16 mouse cellular contexts compared by ENCODE assay signal in genomic region chr16:20371731-20372130, GRCm38 (mm10). TPM values are rescaled to one million over a fixed set of nuclear protein-coding genes. Genes with fewer than 3 reads are reported as not detected.
DNase-seq lines count a peak whose midpoint lies in the region; ATAC-seq and TF ChIP-seq lines count a peak whose summit lies in the region.
"Had no signal": no experiment of that assay in that cellular context is flagged by ENCODE, and none has a peak within 500 bp of the region (broad histone marks: within the 10 kb centered on the region; RNA-seq: fewer than 3 reads in every experiment).

No protein-coding gene starts in this region.

- no peaks in the 10 kb centered on the region for H3K4me1 ChIP-seq in cerebellum, adult 2 months (ENCODE audit: control insufficient read depth, insufficient read depth, low read length)
- H3K4me1 ChIP-seq: hindbrain, embryonic 13.5 days; neural tube, embryonic 15.5 days had no signal

- TF ChIP-seq CTCF in cerebellum, adult 2 months (IDR thresholded peaks at IDR 0.05; ENCODE audit: borderline replicate concordance, insufficient read depth, low read depth, low read length) = no peak

- no peaks in the 10 kb centered on the region for H3K27me3 ChIP-seq in cerebellum, adult 2 months (ENCODE audit: control insufficient read depth, insufficient read depth, low read length)
- H3K27me3 ChIP-seq: hindbrain, embryonic 13.5 days; neural tube, embryonic 15.5 days had no signal

- WGBS in cerebellum, adult 2 months = 86% methylated on average over 4 of the region's 4 CpGs

- no peak overlapping the region for H3K27ac ChIP-seq in cerebellum, adult 2 months (ENCODE audit: insufficient read depth, low read length)
- H3K27ac ChIP-seq: hindbrain, embryonic 13.5 days; neural tube, embryonic 15.5 days had no signal

- peak; percentile 32 for DNase-seq in kidney, adult 9 months
- DNase-seq in kidney, postnatal 25 days = no peak
- peak; percentile 51 for DNase-seq in Muller cell, postnatal 12 days (ENCODE audit: inconsistent ontology term)
- DNase-seq in mesoderm, embryonic 11.5 days (ENCODE audit: low read depth, low spot score) = peak; percentile 6
- DNase-seq in thymus, postnatal 10 days (ENCODE audit: low spot score in 2 of 2) = no peak
- no peak for DNase-seq in cerebellum, adult 11-12 months
- no peak for DNase-seq in cerebellum, adult 2 months
- DNase-seq: cerebellum, adult 18-20 months; gastrocnemius, postnatal 14 days; kidney, postnatal 4 days; left cerebral cortex, postnatal 4 days; thymus, adult 2 months had no signal

- no peak for TF ChIP-seq POLR2A in cerebellum, adult 2 months (IDR thresholded peaks at IDR 0.05; ENCODE audit: borderline replicate concordance, insufficient read depth, low read length)

- no peak overlapping the region for H3K4me3 ChIP-seq in cerebellum, adult 2 months (replicated peaks; ENCODE audit: insufficient read depth, low read depth, low read length)
- H3K4me3 ChIP-seq: hindbrain, embryonic 13.5 days; neural tube, embryonic 15.5 days had no signal

- ATAC-seq in erythroblast, adult 5-6 weeks (replicated peaks; ENCODE audit: low FRiP score, poor library complexity, severe bottlenecking) = 0 out of 2 replicates have a peak, but pooled peaks have one; percentile 37

RNA-seq across cellular contexts. Expression of gene Cyp2ab1, which starts 46.5 kb away (rescaled TPM):
- total RNA-seq in erythroblast, adult 5-6 weeks (2015; ENCODE audit: low replicate concordance) = 1.3 TPM in 1 of 2 replicates, not detected in the other
- 0.77 and 1.5 TPM in 2 replicates for total RNA-seq in erythroblast, adult 5-6 weeks (2017; ENCODE audit: low replicate concordance)
- not detected in 2 replicates for polyA plus RNA-seq in cerebellum, adult 2 months (2012; rRNA removed)
- total RNA-seq: left cerebral cortex, postnatal 4 days; megakaryocyte-erythroid progenitor cell, adult 5-6 weeks had no signal
- polyA plus RNA-seq: hindbrain, embryonic 13.5 days; neural tube, embryonic 15.5 days had no signal

RNA-seq across cellular contexts. Expression of gene Abcc5, which starts 54.5 kb away (rescaled TPM):
- 26.8 and 30.0 TPM in 2 replicates for total RNA-seq in erythroblast, adult 5-6 weeks (2015; ENCODE audit: low replicate concordance)
- total RNA-seq in erythroblast, adult 5-6 weeks (2017; ENCODE audit: low replicate concordance) = 32.8 and 56.3 TPM in 2 replicates
- polyA plus RNA-seq in cerebellum, adult 2 months (2012; rRNA removed) = 251 and 263 TPM in 2 replicates

Comparison
In these comparisons a context has a peak if more than half of its experiments do, and no peak if none do; other contexts are left out.
1. DNase-seq: peak in kidney, adult 9 months (single experiment), Muller cell, postnatal 12 days (single experiment) and mesoderm, embryonic 11.5 days (single experiment); none in kidney, postnatal 25 days (0 of 2), thymus, postnatal 10 days (0 of 2), cerebellum, adult 11-12 months (single experiment) and cerebellum, adult 2 months (0 of 2).